Mouse (Mus musculus) small intestine, adult 10 weeks (tissue): Measurements from ENCODE around the gene Slc26a10. TPM values are rescaled to one million over a fixed set of nuclear protein-coding genes. Genes with fewer than 3 reads are reported as not detected.

Experiments used
- polyA plus RNA-seq: library from polyadenylated mRNA; stranded (reverse); fragments of 350-450 nt; fragmentation: Illumina TruSeq; extraction: RNeasy Lipid Tissue Mini Kit (QIAGEN cat#74804); gene quantifications from one replicate; pipeline ENCODE4 v1.2.3, GENCODE M21; 2014; ENCODE audit warnings: low replicate concordance

Slc26a10 gene
- not detected for polyA plus RNA-seq

DNA sequence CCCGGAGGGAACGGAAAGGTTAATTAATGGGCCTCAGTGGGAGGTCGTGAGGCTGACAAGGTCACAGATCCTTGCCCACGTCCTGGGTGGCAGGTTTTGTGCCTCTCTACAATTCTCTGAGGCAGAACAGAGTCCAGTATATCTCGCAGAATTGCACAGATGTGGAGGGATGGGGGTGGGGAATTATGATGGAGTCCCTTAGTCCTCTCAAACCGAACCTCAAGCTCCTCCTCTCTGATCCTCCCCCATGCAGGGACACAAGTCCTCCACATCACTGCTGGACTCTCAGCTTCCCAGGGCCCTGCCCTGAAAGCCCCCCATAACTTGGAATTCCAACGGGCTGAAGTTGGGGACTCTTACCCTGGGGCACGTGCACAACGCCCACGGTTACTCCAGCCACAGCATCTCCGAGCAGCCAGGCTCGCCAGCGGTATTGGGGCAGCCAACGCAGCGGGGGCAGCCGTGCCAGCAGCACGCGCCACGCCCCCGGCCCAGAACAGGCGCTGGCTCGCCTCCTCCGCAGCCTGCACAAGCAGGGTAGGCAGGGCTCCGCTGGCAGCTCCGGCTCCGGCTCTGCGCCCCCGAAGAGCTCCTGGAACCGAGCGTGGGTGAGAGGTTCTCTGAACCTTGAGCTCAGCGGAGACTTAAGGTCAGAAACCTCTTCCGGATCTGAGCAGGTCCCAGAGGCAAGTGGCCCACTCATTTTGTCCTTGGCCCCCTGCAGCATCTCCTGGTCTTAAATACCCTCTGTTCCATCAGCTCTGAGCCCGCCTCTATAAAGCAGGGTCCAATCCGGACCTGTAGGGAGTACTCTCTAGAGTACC lies at the start of gene Slc26a10:
Slc26a10 (minus strand) TSS at position 775 of the 824 bp plus-strand sequence.

DNA sequence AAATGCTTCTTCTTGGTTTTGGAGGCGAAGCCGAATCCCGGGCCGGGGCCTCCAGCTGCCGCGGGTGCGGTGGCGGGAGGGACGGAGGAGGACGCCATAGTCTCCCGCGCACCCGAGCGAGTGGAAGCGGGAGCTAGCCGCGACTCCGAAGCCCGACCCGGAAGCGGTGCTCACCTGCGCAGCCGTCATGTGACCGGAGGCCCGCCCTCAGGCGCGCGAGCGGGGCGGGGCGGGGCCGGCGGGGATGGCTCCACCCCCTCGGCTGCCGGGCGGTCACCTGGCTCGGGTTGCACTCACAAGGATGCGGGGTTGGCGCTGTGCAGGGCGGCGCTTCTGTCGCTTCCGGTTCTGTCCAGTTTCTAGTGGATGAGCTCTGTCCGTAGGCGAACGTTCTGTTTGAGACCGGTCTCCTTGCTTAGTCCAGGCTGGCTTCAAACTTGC lies 31.0 kb upstream of the Slc26a10 start, which contains the start of gene Pip4k2c:
Pip4k2c (minus strand) TSS at position 172 of the 441 bp plus-strand sequence.

DNA sequence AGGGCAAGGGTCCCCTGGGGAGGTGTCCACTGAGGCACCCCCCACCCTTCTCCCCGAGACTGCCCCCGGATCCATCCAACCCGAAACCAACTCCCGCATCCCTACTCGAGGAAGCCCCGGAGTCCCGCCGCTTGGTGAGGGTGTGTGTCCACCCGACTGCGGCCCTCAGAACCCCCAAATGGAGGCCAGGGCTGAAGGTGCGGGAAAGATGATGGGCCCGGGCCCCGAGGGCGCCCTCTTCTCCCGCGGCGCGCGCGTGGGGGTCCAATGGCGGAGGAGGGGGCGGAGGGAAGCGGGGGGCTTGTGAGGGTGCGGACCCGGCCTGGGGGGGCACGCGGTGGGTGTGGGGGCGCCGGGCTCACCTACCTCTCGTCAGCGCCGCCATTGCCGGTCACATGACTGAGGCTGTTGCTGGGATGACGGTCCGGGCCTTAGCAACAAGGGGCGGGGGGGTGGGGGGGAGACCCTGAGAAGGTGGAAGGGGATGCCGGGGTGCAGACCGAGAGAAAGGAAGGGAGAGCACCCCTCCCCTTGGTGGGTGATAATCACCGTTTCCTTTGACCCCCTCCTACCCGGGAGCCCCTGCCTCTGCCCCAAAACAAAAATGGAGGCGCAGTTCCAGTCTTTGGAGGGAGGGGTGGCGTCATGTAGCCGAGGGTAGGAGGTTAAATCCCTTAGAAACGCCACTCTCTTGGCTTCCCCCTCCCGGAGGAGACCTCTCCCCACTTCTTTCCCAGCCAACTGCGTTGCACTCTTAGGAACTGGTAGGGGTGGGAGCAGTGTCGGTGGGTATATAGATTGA lies 15.1 kb upstream of the Slc26a10 start, which contains the start of gene Dtx3:
Dtx3 (minus strand) TSS at position 401 of the 802 bp plus-strand sequence.

GRCm38 (mm10) chr10:127189651-127190381 lies 9.4 kb upstream of the Slc26a10 start, which contains the start of gene Arhgef25:
Gene Arhgef25 (minus strand): TSS chr10:127190083.

DNA sequence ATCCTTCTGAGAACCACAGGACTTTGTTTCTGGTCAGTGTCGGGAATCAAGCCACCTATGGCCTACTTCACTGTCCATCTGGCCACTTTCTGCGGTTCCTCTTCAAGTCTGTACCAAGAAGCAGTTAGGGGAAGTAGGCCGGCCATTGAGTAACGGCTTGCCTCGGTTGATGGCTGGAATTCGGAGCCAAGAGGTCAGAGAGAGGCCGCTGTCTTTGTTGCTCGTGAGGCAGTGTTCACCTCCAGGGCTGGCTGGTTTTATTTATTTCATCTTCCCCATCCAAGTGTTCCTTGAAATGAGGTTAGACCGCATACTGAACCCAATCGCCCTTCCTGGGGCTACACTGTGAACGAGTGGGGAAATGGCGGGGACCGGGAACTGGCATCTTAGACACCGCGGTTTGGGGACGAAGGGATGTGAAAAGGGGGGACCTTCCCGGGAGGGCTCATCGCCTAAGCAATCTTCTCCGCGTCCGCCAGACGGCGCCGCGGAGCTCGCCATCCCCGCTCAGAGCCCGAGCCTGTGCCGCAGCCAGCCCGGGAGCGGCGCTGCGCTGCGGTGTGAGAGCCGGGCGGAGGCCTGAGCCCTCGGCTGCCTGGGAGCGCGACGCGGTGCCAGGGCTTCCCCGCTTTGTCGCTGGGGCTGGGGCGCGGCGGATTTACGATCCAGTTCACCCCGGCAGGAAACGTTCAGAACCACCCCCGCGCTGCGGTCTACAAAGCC lies 15.7 kb downstream of the Slc26a10 start, which contains the start of gene B4galnt1:
B4galnt1 (plus strand) TSS at position 595 of the 723 bp plus-strand sequence.

Other genes starting within 250 kb of the Slc26a10 start
- 21.1 TPM for gene Ctdsp2, start 201.9 kb downstream of the Slc26a10 start, polyA plus RNA-seq
- 0.33 TPM for gene Avil, start 179.9 kb downstream of the Slc26a10 start, polyA plus RNA-seq
- gene Tsfm, start 149.8 kb downstream of the Slc26a10 start, polyA plus RNA-seq: 7.3 TPM
- gene Mettl1, start 139.2 kb downstream of the Slc26a10 start, polyA plus RNA-seq: 1.5 TPM
- gene Eef1akmt3, start 139.1 kb downstream of the Slc26a10 start, polyA plus RNA-seq: 0.56 TPM
- gene Cyp27b1, start 132.4 kb downstream of the Slc26a10 start, polyA plus RNA-seq: not detected
- 0.45 TPM for gene March9, start 120.5 kb downstream of the Slc26a10 start, polyA plus RNA-seq
- 7.9 TPM for gene Cdk4, start 117.1 kb downstream of the Slc26a10 start, polyA plus RNA-seq
- 40.0 TPM for gene Tspan31, start 110.4 kb downstream of the Slc26a10 start, polyA plus RNA-seq
- gene Agap2, start 105.4 kb downstream of the Slc26a10 start, polyA plus RNA-seq: not detected
- 7.4 TPM for gene Os9, start 59.5 kb downstream of the Slc26a10 start, polyA plus RNA-seq
- gene B4galnt1, start 15.4 kb downstream of the Slc26a10 start, polyA plus RNA-seq: 11.8 TPM
- gene Arhgef25, start 9.4 kb upstream of the Slc26a10 start, polyA plus RNA-seq: 3.9 TPM
- 0.56 TPM for gene Dtx3, start 15.1 kb upstream of the Slc26a10 start, polyA plus RNA-seq
- 8.8 TPM for gene Pip4k2c, start 30.9 kb upstream of the Slc26a10 start, polyA plus RNA-seq
- gene Kif5a, start 82.7 kb upstream of the Slc26a10 start, polyA plus RNA-seq: 1.0 TPM
- 15.2 TPM for gene Dctn2, start 85.7 kb upstream of the Slc26a10 start, polyA plus RNA-seq
- gene Mbd6, start 108.4 kb upstream of the Slc26a10 start, polyA plus RNA-seq: 2.0 TPM
- gene Mars, start 131.1 kb upstream of the Slc26a10 start, polyA plus RNA-seq: 7.2 TPM
- 1.1 TPM for gene Arhgap9, start 141.3 kb upstream of the Slc26a10 start, polyA plus RNA-seq
- gene Gli1, start 161.3 kb upstream of the Slc26a10 start, polyA plus RNA-seq: 0.11 TPM
- gene Inhbe, start 173.8 kb upstream of the Slc26a10 start, polyA plus RNA-seq: not detected
- gene Inhbc, start 189.8 kb upstream of the Slc26a10 start, polyA plus RNA-seq: not detected
- 116 TPM for gene R3hdm2, start 199.7 kb upstream of the Slc26a10 start, polyA plus RNA-seq